Mouse (Mus musculus) embryonic fibroblast, embryonic 13.5 days (primary cell): ENCODE measurements around the gene Tmem86b. TPM values are rescaled to one million over a fixed set of nuclear protein-coding genes. Genes with fewer than 3 reads are reported as not detected.

Experiments
- H3K27ac ChIP-seq: 2 replicates; pipeline ENCODE4 v1.5.1; 2012; ENCODE audit warnings: low read length, control low read depth, inconsistent platforms; ENCODE audit not compliant: insufficient read depth
- H3K4me1 ChIP-seq: 2 replicates; pipeline ENCODE4 v1.6.1; 2011; ENCODE audit warnings: low read length; ENCODE audit not compliant: control insufficient read depth, insufficient read depth
- H3K4me3 ChIP-seq: 2 replicates; pipeline ENCODE4 v1.5.1; 2011; ENCODE audit warnings: mild to moderate bottlenecking, control low read depth, low read length; ENCODE audit not compliant: insufficient read depth
- CTCF ChIP-seq: IDR thresholded peaks from 2 replicates; pipeline ENCODE4 v1.5.1; 2011; ENCODE audit warnings: mild to moderate bottlenecking, control low read depth, low read length, moderate library complexity, borderline replicate concordance; ENCODE audit not compliant: insufficient read depth
- POLR2A ChIP-seq: IDR thresholded peaks from 2 replicates; pipeline ENCODE4 v1.6.1; 2011; ENCODE audit warnings: low read depth, mild to moderate bottlenecking, control low read depth, low read length, moderate library complexity
- polyA plus RNA-seq: library from polyadenylated mRNA; stranded (reverse); fragments of >200 nt; gene quantifications from 2 replicates; pipeline ENCODE4 v1.2.4, GENCODE M21; 2011; ENCODE audit warnings: low read depth; ENCODE audit not compliant: missing spikeins, insufficient read length

Tmem86b gene
- polyA plus RNA-seq, result 2.7 and 4.7 TPM in 2 replicates

GRCm38 (mm10) chr7:4631031-4631430 lies at the start of gene Tmem86b:
TSS of gene Tmem86b (minus strand) at chr7:4631422.
- H3K27ac ChIP-seq, result no peak within 1 kb of the TSS
- no peak within 1 kb of the TSS for H3K4me3 ChIP-seq
- TF ChIP-seq POLR2A, result no peak
- no peak for TF ChIP-seq CTCF
- H3K4me1 ChIP-seq, result no peaks in the 10 kb centered on the region

GRCm38 (mm10) chr7:4675200-4675599 lies 44.0 kb upstream of the Tmem86b start:
- no peaks in the 10 kb centered on the region for H3K4me1 ChIP-seq
- no peak overlapping the region for H3K27ac ChIP-seq
- TF ChIP-seq POLR2A, result no peak
- no peak for TF ChIP-seq CTCF
- H3K4me3 ChIP-seq, result no peak overlapping the region

- Histone ChIP-seq H3K4me3 (no peak overlapping the region), H3K4me1 (no peaks in the 10 kb centered on the region), H3K27ac (no peak overlapping the region)
- TF ChIP-seq POLR2A (no peak), CTCF (no peak)
These were observed 43.0 kb upstream of the Tmem86b start for GRCm38 (mm10) chr7:4674114-4674731.

- Histone ChIP-seq H3K27ac (no peak overlapping the region), H3K4me3 (no peak overlapping the region), H3K4me1 (no peaks in the 10 kb centered on the region)
- TF ChIP-seq CTCF (no peak), POLR2A (no peak)
These were observed 40.7 kb upstream of the Tmem86b start for GRCm38 (mm10) chr7:4671956-4672355.

GRCm38 (mm10) chr7:4670655-4671255 lies 39.5 kb upstream of the Tmem86b start:
- TF ChIP-seq CTCF (no peak), POLR2A (no peak)
- no peaks in the 10 kb centered on the region for H3K4me1 ChIP-seq
- H3K27ac ChIP-seq, result no peak overlapping the region
- no peak overlapping the region for H3K4me3 ChIP-seq

GRCm38 (mm10) chr7:4669156-4669555 lies 37.9 kb upstream of the Tmem86b start:
- Histone ChIP-seq H3K4me1 (no peaks in the 10 kb centered on the region), H3K27ac (no peak overlapping the region), H3K4me3 (no peak overlapping the region)
- no peak for TF ChIP-seq POLR2A
- TF ChIP-seq CTCF, result no peak

GRCm38 (mm10) chr7:4668506-4668905 lies 37.3 kb upstream of the Tmem86b start:
- no peak overlapping the region for H3K4me3 ChIP-seq
- no peaks in the 10 kb centered on the region for H3K4me1 ChIP-seq
- H3K27ac ChIP-seq, result no peak overlapping the region
- TF ChIP-seq CTCF (no peak), POLR2A (no peak)

GRCm38 (mm10) chr7:4666871-4667270 lies 35.6 kb upstream of the Tmem86b start:
- no peaks in the 10 kb centered on the region for H3K4me1 ChIP-seq
- no peak overlapping the region for H3K27ac ChIP-seq
- TF ChIP-seq POLR2A, result no peak
- no peak overlapping the region for H3K4me3 ChIP-seq

GRCm38 (mm10) chr7:4663742-4664141 lies 32.5 kb upstream of the Tmem86b start:
- TF ChIP-seq POLR2A, result no peak
- Histone ChIP-seq H3K4me3 (no peak overlapping the region), H3K27ac (no peak overlapping the region), H3K4me1 (no peaks in the 10 kb centered on the region)

GRCm38 (mm10) chr7:4663179-4663578 lies 32.0 kb upstream of the Tmem86b start:
- H3K4me1 ChIP-seq, result no peaks in the 10 kb centered on the region
- H3K27ac ChIP-seq, result no peak overlapping the region
- H3K4me3 ChIP-seq, result no peak overlapping the region
- TF ChIP-seq POLR2A, result no peak
- TF ChIP-seq CTCF, result no peak

- TF ChIP-seq POLR2A, result no peak
- TF ChIP-seq CTCF, result no peak
- peak overlapping the region; percentile 92; the same call in 1 of the 2 replicates for H3K27ac ChIP-seq
- H3K4me3 ChIP-seq, result peak overlapping the region; percentile 48
- peaks cover 5% of the 10 kb centered on the region; the same call in 1 of the 2 replicates for H3K4me1 ChIP-seq
These were observed 28.8 kb upstream of the Tmem86b start for GRCm38 (mm10) chr7:4659911-4660443.
